Mouse (Mus musculus): ENCODE data around the gene Kif16b. TPM values are rescaled to one million over a fixed set of nuclear protein-coding genes. Genes with fewer than 3 reads are reported as not detected.

Kif16b gene
- polyA plus RNA-seq, 1 experiment = 6.8 TPM

DNA sequence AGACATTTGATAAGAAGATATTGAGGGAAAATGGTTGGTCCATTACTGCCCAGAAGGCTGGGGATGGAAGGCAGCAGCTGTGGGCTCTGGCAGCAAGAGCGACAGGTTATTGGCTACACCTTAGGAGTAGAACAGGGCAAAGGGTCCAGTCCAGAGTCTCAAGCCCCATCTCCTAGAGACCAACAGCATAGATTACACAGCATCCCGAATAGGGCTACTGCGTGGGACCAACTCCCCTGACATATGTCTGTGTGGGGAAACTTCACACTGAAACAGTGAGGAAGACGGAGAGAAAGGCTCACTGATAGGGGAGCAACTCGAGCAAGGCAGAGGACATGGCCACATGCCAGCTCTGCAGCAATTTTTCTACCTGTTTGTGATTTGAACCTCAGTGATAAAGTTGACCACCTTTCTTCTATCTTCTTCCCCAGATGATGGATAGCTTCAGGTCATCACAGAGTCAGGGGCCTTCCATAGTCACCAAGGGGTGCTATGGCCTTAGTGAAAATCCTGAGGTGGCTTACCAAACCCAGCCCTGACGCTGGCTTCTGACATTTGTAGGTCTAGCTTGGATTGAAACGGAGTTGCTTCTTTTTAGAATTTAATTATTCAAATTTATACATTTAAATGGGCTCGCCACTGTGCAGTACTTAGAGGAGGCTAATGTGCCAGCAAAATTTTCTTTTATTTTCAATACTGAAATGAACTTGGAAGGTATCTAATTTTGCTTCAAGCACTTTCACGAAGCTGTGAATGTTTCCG is 170.1 kb downstream of the Kif16b start:
- TF ChIP-seq CTCF (IDR thresholded peaks at IDR 0.05; ENCODE audit: borderline replicate concordance, extremely low read depth, insufficient read depth, insufficient read length) (no peak), POLR2A (IDR thresholded peaks at IDR 0.05; ENCODE audit: borderline replicate concordance, extremely low read depth, insufficient read depth, insufficient read length, poor library complexity, severe bottlenecking) (no peak)
- DNase-seq (ENCODE audit: low read depth) = no peak

DNA sequence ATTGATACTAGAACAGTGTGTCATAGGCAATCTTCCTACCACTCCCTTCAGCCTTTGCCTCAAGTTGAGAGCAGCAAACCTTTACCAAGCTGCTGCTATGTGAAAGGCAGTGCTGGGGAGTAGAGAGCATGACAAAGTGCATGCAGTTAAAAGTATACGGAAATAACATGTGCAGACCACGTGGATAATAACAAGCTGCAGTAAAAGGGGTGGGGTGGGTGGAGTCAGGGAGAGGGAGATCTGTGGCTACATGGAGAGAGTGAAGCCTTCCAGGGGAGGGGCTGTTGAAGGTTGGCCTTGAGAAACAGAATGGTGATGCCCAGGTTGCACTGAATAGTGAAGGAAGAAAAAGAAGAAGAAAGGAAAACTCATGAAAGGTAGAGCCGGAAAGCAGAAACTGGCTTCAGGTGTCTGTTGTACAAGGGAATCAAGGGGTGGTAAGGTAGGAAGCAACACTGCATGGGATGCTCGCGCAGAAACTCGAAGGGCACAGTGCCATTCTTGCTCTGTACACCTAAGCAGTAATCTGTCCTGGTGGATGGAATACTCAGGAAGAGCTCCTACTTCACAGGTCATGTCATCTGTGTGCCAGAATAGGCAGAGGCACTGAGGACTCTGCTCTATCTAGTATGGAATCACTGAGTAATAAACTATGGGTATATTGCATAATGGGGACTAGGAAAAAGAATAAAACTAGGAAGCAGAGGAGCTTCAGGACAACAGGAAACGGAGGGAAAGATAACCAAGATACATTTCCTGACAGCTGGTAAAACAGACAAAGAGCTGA is 176.9 kb downstream of the Kif16b start:
- no peak for DNase-seq (ENCODE audit: low read depth)
- TF ChIP-seq POLR2A (IDR thresholded peaks at IDR 0.05; ENCODE audit: borderline replicate concordance, extremely low read depth, insufficient read depth, insufficient read length, poor library complexity, severe bottlenecking) (no peak), CTCF (IDR thresholded peaks at IDR 0.05; ENCODE audit: borderline replicate concordance, extremely low read depth, insufficient read depth, insufficient read length) (no peak)

DNA sequence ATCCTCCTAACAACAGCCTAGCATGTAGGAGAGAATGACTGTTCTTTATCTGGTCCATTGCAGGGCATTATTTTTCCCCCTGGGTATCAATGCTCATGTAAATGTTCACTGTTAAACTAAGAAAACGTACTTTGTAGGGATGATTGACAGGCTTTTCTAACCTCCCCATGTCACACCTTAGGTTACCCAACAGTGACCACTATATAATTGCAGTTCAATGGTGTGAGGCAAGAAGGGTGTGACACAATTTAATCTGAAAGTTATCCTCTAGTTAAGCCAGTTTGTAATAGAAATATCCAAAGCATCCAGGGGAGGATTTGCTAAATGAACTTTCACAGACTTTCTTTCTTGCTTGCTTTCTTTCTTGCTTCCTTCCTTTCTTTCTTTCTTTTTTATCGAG is 181.2 kb downstream of the Kif16b start:
- TF ChIP-seq CTCF (IDR thresholded peaks at IDR 0.05; ENCODE audit: borderline replicate concordance, extremely low read depth, insufficient read depth, insufficient read length) = no peak
- no peak for TF ChIP-seq POLR2A (IDR thresholded peaks at IDR 0.05; ENCODE audit: borderline replicate concordance, extremely low read depth, insufficient read depth, insufficient read length, poor library complexity, severe bottlenecking)

DNA sequence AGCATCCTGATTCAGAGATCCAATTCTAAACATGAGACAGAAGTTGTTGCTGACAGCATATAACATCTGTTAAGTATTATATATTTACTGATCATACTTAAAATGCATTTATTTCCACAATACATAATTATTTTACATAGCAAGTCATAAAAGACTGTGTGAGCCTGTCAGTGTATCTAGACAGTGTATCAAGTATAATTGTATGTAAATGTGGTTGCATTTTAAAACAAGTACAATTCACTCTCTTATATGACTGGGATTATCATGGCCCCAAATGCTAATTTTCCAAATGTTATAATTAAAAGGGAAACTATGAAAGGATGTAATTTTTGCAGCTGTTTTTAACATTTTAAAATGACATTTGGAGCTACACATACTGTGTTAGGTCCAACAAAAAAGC is 182.3 kb downstream of the Kif16b start:
- TF ChIP-seq POLR2A (IDR thresholded peaks at IDR 0.05; ENCODE audit: borderline replicate concordance, extremely low read depth, insufficient read depth, insufficient read length, poor library complexity, severe bottlenecking) (no peak), CTCF (IDR thresholded peaks at IDR 0.05; ENCODE audit: borderline replicate concordance, extremely low read depth, insufficient read depth, insufficient read length) (no peak)
- DNase-seq (ENCODE audit: low read depth) = no peak

More for the DNA sequence above, 181.2 kb downstream of the Kif16b start:
- DNase-seq (ENCODE audit: low read depth) = no peak

DNA sequence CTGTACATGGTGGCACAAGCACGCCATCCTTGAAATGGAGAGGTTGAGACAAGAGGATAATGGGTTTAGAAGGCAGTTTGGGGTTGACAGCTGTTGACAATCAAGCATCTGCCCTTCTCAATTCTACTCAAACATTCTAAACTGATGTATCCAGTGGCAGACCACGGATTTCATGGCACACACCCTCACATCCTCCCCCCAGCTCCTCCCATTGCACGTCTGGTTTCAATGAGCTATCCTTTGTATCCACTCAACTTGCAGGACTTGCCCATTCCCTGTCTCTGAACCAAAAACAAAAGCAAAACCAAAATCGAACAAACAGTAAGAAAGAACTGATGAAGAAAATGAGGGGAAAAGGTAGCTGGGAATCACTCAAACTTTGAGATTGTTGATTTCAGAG is 183.7 kb downstream of the Kif16b start:
- no peak for DNase-seq (ENCODE audit: low read depth)
- no peak for TF ChIP-seq POLR2A (IDR thresholded peaks at IDR 0.05; ENCODE audit: borderline replicate concordance, extremely low read depth, insufficient read depth, insufficient read length, poor library complexity, severe bottlenecking)
- no peak for TF ChIP-seq CTCF (IDR thresholded peaks at IDR 0.05; ENCODE audit: borderline replicate concordance, extremely low read depth, insufficient read depth, insufficient read length)

DNA sequence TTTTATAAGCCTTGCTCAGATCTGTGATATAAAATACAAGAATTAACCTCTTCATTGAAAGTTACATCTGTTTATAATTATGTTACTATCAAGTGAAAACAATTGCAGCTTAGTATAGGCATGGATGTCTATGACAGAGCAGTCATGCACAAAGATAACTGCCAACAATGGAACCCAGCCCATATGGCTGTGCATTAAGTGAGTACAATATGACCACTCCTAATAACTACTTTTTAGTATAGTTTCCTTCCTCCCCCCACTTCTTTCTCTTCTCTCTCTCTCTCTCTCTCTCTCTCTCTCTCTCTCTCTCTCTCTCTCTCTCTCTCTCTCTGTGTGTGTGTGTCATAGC is 185.4 kb downstream of the Kif16b start:
- no peak for DNase-seq (ENCODE audit: low read depth)
- TF ChIP-seq CTCF (IDR thresholded peaks at IDR 0.05; ENCODE audit: borderline replicate concordance, extremely low read depth, insufficient read depth, insufficient read length) = no peak
- no peak for TF ChIP-seq POLR2A (IDR thresholded peaks at IDR 0.05; ENCODE audit: borderline replicate concordance, extremely low read depth, insufficient read depth, insufficient read length, poor library complexity, severe bottlenecking)

DNA sequence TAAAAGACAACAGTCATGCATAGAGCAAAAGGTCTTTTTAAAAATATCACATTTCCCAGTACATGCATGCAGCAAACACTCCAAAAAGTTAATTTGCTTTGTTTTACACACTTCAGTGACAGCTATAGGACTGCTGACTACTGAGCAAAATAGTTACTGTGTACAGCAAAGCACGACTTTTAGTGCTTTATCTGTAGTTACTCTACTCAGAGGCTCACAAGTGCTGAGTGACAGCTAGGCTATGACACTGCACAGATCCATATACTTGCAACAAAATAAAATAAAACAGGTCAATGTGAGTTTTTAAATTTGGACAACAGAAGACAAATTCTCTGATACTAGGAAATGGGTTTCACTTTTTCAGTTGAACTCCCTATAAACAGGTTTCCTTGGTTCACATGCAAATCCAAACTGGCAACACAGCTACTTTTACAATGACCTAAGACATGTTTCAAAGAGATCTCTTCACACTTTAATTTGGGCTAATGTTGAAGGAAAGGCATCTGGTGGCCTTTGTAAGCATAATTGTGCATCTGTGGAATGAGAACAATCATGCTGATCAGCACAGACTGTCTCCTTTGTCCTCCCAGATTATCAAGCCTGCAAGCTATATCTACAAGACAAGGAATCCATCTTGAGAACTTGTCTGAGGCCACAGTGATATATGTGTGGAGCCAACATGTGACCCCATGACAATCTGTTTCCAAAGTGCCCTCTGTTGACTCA is 186.0 kb downstream of the Kif16b start:
- peak; percentile 35 for DNase-seq (ENCODE audit: low read depth)
- TF ChIP-seq POLR2A (IDR thresholded peaks at IDR 0.05; ENCODE audit: borderline replicate concordance, extremely low read depth, insufficient read depth, insufficient read length, poor library complexity, severe bottlenecking) = no peak

DNA sequence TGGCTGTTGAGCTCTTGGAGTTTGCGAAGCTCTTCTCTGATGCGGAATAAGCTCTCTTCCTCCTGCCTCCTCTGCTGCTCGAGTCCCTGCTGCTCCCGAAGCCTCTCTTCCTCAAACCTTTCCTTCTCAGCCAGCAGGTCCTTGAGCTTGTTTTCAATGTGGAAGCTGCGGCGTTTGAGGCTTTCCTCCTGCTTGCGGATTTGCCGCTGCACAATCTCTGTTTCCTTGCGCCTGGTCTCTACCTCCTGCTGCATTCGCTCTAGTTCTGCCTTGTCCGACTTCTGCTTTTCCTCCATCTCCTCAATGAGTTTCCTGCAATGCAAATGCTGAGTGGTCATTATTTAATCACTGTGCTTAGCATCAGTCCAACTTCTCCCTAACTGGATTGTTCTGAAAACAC is 188.6 kb downstream of the Kif16b start:
- TF ChIP-seq CTCF (IDR thresholded peaks at IDR 0.05; ENCODE audit: borderline replicate concordance, extremely low read depth, insufficient read depth, insufficient read length) (no peak), POLR2A (IDR thresholded peaks at IDR 0.05; ENCODE audit: borderline replicate concordance, extremely low read depth, insufficient read depth, insufficient read length, poor library complexity, severe bottlenecking) (no peak)
- no peak for DNase-seq (ENCODE audit: low read depth)

DNA sequence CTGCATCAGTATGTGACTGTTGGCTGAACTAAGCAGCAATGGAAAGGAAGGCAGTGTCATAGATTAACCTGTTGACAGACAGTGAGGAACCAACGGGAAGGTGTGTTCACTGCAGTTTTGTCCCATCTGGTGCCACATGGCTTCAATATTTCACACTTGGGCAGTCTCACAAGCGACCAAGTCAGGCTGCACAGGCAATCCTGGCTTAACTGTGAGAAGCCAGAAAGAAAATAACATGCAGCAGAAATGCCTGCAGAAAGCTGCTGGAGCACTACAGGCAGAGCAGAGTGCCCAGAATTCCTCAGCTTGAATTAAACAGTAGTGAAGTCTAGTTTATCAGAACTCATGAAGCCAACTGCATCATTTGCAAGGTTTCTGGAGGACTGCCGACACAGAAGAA is 192.0 kb downstream of the Kif16b start:
- no peak for DNase-seq (ENCODE audit: low read depth)

DNA sequence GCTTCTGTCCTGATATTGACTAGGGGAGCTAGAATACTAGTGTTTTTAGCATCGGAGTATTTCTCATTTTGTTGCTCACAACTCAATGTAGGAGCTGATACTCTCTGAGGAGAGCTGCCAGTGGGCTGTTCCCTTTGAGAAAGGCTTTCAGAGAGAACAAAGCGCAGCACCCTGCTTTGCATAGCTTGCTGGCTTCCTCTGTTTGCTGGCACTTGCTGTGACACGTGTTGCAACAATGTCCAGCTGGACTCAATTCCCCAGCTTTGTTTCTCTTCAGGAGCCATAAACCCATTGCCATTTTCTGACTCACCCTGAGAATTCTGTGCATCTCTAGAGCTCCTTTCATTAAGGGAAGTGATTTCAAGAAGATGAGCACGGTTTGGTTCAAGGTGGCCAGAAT is 200.6 kb downstream of the Kif16b start:
- peak; percentile 88 for DNase-seq (ENCODE audit: low read depth)
- TF ChIP-seq POLR2A (IDR thresholded peaks at IDR 0.05; ENCODE audit: borderline replicate concordance, extremely low read depth, insufficient read depth, insufficient read length, poor library complexity, severe bottlenecking) (no peak), CTCF (IDR thresholded peaks at IDR 0.05; ENCODE audit: borderline replicate concordance, extremely low read depth, insufficient read depth, insufficient read length) (no peak)

More for the DNA sequence above, 192.0 kb downstream of the Kif16b start:
- TF ChIP-seq POLR2A (IDR thresholded peaks at IDR 0.05; ENCODE audit: borderline replicate concordance, extremely low read depth, insufficient read depth, insufficient read length, poor library complexity, severe bottlenecking) (no peak), CTCF (IDR thresholded peaks at IDR 0.05; ENCODE audit: borderline replicate concordance, extremely low read depth, insufficient read depth, insufficient read length) (no peak)

DNA sequence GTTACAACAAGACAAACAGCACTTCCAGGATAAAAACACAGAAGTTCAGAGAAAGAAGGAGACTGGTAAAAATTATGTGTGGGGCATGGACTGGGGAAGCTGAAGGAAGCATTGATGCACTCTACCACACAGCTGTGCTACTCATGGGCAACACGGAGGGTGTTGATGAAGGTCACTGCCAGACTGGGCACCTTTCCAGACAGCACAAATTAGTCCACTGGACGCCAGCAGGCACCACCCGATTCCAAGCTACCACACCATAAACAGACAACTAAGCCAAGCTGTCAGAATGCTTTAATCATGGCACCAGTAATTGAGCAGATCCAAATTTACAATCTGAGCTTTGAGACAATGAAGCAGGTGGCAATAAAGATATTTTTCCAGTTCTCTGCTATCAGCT is 202.7 kb downstream of the Kif16b start:
- DNase-seq (ENCODE audit: low read depth) = peak; percentile 88
- TF ChIP-seq POLR2A (IDR thresholded peaks at IDR 0.05; ENCODE audit: borderline replicate concordance, extremely low read depth, insufficient read depth, insufficient read length, poor library complexity, severe bottlenecking) = no peak
- TF ChIP-seq CTCF (IDR thresholded peaks at IDR 0.05; ENCODE audit: borderline replicate concordance, extremely low read depth, insufficient read depth, insufficient read length) = no peak

Data from brain, embryonic 14.5 days (tissue).